Mouse (Mus musculus): Measurements from ENCODE around the gene Hist1h4d. TPM values are rescaled to one million over a fixed set of nuclear protein-coding genes. Genes with fewer than 3 reads are reported as not detected.
A peak's percentile ranks its signal among the peaks of the same experiment; 100 is the strongest.

Gene Hist1h4d
- polyA plus RNA-seq, 1 experiment: 2.8 TPM

GRCm38 (mm10) chr13:23603182-23603699 is 21.8 kb downstream of the Hist1h4d start:
- no peak overlapping the region for H3K4me3 ChIP-seq (ENCODE audit: insufficient read depth, poor library complexity, severe bottlenecking)
- no peaks in the 10 kb centered on the region for H3K36me3 ChIP-seq (ENCODE audit: control insufficient read depth, insufficient read depth)
- H3ac ChIP-seq (ENCODE audit: control insufficient read depth, insufficient read length, low read depth): no peak overlapping the region
- TF ChIP-seq FOSL1 (IDR thresholded peaks at IDR 0.05; ENCODE audit: insufficient read depth, low read length, poor library complexity, severe bottlenecking): no peak
- TF ChIP-seq MYOD1 (IDR thresholded peaks at IDR 0.05; ENCODE audit: control insufficient read depth, insufficient read length, low read depth): no peak
- no peak for TF ChIP-seq MAX (IDR thresholded peaks at IDR 0.05)
- no peak for TF ChIP-seq MYOG (IDR thresholded peaks at IDR 0.05; ENCODE audit: control insufficient read depth, extremely low read depth, insufficient read length)
- no peak for TF ChIP-seq USF1 (IDR thresholded peaks at IDR 0.05; ENCODE audit: low read depth)
- TF ChIP-seq CEBPB (IDR thresholded peaks at IDR 0.05; ENCODE audit: low read depth): no peak
- no peak for TF ChIP-seq CTCF (IDR thresholded peaks at IDR 0.05; ENCODE audit: control insufficient read depth, insufficient read depth, insufficient read length)
- no peaks in the 10 kb centered on the region for H3K79me3 ChIP-seq (ENCODE audit: low read depth)
- no peaks in the 10 kb centered on the region for H3K27me3 ChIP-seq (ENCODE audit: control insufficient read depth, insufficient read depth, insufficient read length)
- no peaks in the 10 kb centered on the region for H3K79me2 ChIP-seq (ENCODE audit: control insufficient read depth, insufficient read depth)

DNA sequence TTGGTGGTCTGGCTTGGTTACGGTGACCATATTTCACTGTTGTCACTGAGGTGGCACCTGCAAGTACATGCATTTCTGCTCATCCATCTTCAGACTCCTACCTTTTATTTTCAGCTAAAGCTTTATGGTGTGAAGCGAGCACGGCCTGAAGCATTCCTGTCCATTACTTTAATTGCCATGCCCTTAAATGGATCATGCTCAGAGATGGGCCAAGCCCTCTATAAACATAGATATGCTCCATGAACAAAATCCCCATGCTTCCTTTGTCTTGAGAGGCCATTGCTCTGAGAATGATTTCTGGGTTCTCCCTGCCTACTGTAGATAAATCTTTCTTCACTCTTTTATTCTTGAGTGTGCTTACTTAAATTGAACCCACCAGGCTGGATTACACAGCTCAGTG is 23.1 kb downstream of the Hist1h4d start:
- no peaks in the 10 kb centered on the region for H3K79me2 ChIP-seq (ENCODE audit: control insufficient read depth, insufficient read depth)
- H3K36me3 ChIP-seq (ENCODE audit: control insufficient read depth, insufficient read depth): no peaks in the 10 kb centered on the region
- H3K4me3 ChIP-seq (ENCODE audit: insufficient read depth, poor library complexity, severe bottlenecking): no peak overlapping the region
- no peak overlapping the region for H3ac ChIP-seq (ENCODE audit: control insufficient read depth, insufficient read length, low read depth)
- H3K27me3 ChIP-seq (ENCODE audit: control insufficient read depth, insufficient read depth, insufficient read length): no peaks in the 10 kb centered on the region
- H3K79me3 ChIP-seq (ENCODE audit: low read depth): no peaks in the 10 kb centered on the region
- no peak for TF ChIP-seq MAX (IDR thresholded peaks at IDR 0.05)
- TF ChIP-seq MYOG (IDR thresholded peaks at IDR 0.05; ENCODE audit: control insufficient read depth, extremely low read depth, insufficient read length): no peak
- TF ChIP-seq CEBPB (IDR thresholded peaks at IDR 0.05; ENCODE audit: low read depth): no peak

DNA sequence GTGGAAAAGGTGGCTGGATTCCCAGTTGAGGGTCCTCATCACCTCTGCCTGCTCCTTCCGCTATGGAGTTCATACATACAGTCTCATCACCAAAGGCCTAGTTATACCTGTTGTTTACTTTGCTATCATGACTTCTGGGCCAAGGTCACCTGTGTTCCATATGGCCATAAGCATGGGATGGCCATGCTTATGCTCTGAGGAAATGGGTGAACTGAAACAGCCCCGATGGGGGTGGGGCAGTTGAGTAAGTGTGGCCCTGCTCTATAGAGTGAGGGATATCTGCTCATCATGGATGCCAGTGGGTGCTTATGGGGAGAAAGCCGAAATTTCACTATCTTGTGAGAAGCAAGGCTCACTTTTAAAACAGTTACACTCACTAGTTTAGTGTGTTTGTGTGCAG is 23.7 kb downstream of the Hist1h4d start:
- TF ChIP-seq CTCF (IDR thresholded peaks at IDR 0.05; ENCODE audit: control insufficient read depth, insufficient read depth, insufficient read length) (no peak), MYOD1 (IDR thresholded peaks at IDR 0.05; ENCODE audit: control insufficient read depth, insufficient read length, low read depth) (no peak), MYOG (IDR thresholded peaks at IDR 0.05; ENCODE audit: control insufficient read depth, extremely low read depth, insufficient read length) (no peak), FOSL1 (IDR thresholded peaks at IDR 0.05; ENCODE audit: insufficient read depth, low read length, poor library complexity, severe bottlenecking) (no peak), USF1 (IDR thresholded peaks at IDR 0.05; ENCODE audit: low read depth) (no peak), MAX (IDR thresholded peaks at IDR 0.05) (no peak), CEBPB (IDR thresholded peaks at IDR 0.05; ENCODE audit: low read depth) (no peak)
- Histone ChIP-seq H3K79me2 (ENCODE audit: control insufficient read depth, insufficient read depth) (no peaks in the 10 kb centered on the region), H3ac (ENCODE audit: control insufficient read depth, insufficient read length, low read depth) (no peak overlapping the region), H3K79me3 (ENCODE audit: low read depth) (no peaks in the 10 kb centered on the region), H3K36me3 (ENCODE audit: control insufficient read depth, insufficient read depth) (no peaks in the 10 kb centered on the region), H3K27me3 (ENCODE audit: control insufficient read depth, insufficient read depth, insufficient read length) (no peaks in the 10 kb centered on the region), H3K4me3 (ENCODE audit: insufficient read depth, poor library complexity, severe bottlenecking) (no peak overlapping the region)

- no peak overlapping the region for H3K4me3 ChIP-seq (ENCODE audit: insufficient read depth, poor library complexity, severe bottlenecking)
- H3K79me3 ChIP-seq (ENCODE audit: low read depth): no peaks in the 10 kb centered on the region
- H3ac ChIP-seq (ENCODE audit: control insufficient read depth, insufficient read length, low read depth): no peak overlapping the region
- H3K79me2 ChIP-seq (ENCODE audit: control insufficient read depth, insufficient read depth): no peaks in the 10 kb centered on the region
- no peaks in the 10 kb centered on the region for H3K27me3 ChIP-seq (ENCODE audit: control insufficient read depth, insufficient read depth, insufficient read length)
- peak; percentile 31 for TF ChIP-seq FOSL1 (IDR thresholded peaks at IDR 0.05; ENCODE audit: insufficient read depth, low read length, poor library complexity, severe bottlenecking)
- no peak for TF ChIP-seq MYOD1 (IDR thresholded peaks at IDR 0.05; ENCODE audit: control insufficient read depth, insufficient read length, low read depth)
- H3K36me3 ChIP-seq (ENCODE audit: control insufficient read depth, insufficient read depth): no peaks in the 10 kb centered on the region
Measured at GRCm38 (mm10) chr13:23609209-23609608, 27.8 kb downstream of the Hist1h4d start.

DNA sequence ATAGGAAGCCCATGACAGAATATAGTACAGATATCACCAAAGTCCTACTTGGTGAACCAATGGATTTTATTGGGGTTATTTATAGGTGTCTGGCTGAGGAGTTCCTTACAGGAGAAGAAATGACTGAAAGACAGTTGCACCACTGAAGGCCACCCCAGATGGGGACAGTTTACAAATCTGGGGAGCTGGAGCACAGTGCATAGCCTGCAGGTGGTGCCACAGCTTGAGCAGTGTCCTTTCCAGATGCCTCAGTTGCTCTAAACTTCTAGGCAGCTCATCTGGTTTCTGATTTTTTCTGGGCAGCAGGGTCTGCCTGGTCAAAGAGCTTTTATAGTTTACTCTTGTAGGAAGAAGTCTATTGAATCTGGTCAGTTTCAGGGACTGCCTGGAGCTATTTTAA is 28.4 kb downstream of the Hist1h4d start:
- no peaks in the 10 kb centered on the region for H3K79me3 ChIP-seq (ENCODE audit: low read depth)
- no peak overlapping the region for H3ac ChIP-seq (ENCODE audit: control insufficient read depth, insufficient read length, low read depth)
- no peaks in the 10 kb centered on the region for H3K36me3 ChIP-seq (ENCODE audit: control insufficient read depth, insufficient read depth)
- no peaks in the 10 kb centered on the region for H3K27me3 ChIP-seq (ENCODE audit: control insufficient read depth, insufficient read depth, insufficient read length)
- no peak overlapping the region for H3K4me3 ChIP-seq (ENCODE audit: insufficient read depth, poor library complexity, severe bottlenecking)
- TF ChIP-seq FOSL1 (IDR thresholded peaks at IDR 0.05; ENCODE audit: insufficient read depth, low read length, poor library complexity, severe bottlenecking): no peak
- no peak for TF ChIP-seq USF1 (IDR thresholded peaks at IDR 0.05; ENCODE audit: low read depth)
- TF ChIP-seq MAX (IDR thresholded peaks at IDR 0.05): no peak
- TF ChIP-seq MYOD1 (IDR thresholded peaks at IDR 0.05; ENCODE audit: control insufficient read depth, insufficient read length, low read depth): no peak
- no peak for TF ChIP-seq CTCF (IDR thresholded peaks at IDR 0.05; ENCODE audit: control insufficient read depth, insufficient read depth, insufficient read length)
- no peak for TF ChIP-seq MYOG (IDR thresholded peaks at IDR 0.05; ENCODE audit: control insufficient read depth, extremely low read depth, insufficient read length)
- H3K79me2 ChIP-seq (ENCODE audit: control insufficient read depth, insufficient read depth): no peaks in the 10 kb centered on the region

- Histone ChIP-seq H3K4me3 (ENCODE audit: insufficient read depth, poor library complexity, severe bottlenecking) (no peak overlapping the region), H3K79me3 (ENCODE audit: low read depth) (no peaks in the 10 kb centered on the region), H3K79me2 (ENCODE audit: control insufficient read depth, insufficient read depth) (no peaks in the 10 kb centered on the region), H3ac (ENCODE audit: control insufficient read depth, insufficient read length, low read depth) (no peak overlapping the region), H3K36me3 (ENCODE audit: control insufficient read depth, insufficient read depth) (no peaks in the 10 kb centered on the region), H3K27me3 (ENCODE audit: control insufficient read depth, insufficient read depth, insufficient read length) (no peaks in the 10 kb centered on the region)
- TF ChIP-seq MAX (IDR thresholded peaks at IDR 0.05) (no peak), USF1 (IDR thresholded peaks at IDR 0.05; ENCODE audit: low read depth) (no peak), CEBPB (IDR thresholded peaks at IDR 0.05; ENCODE audit: low read depth) (no peak), MYOG (IDR thresholded peaks at IDR 0.05; ENCODE audit: control insufficient read depth, extremely low read depth, insufficient read length) (no peak), CTCF (IDR thresholded peaks at IDR 0.05; ENCODE audit: control insufficient read depth, insufficient read depth, insufficient read length) (no peak), MYOD1 (IDR thresholded peaks at IDR 0.05; ENCODE audit: control insufficient read depth, insufficient read length, low read depth) (no peak), FOSL1 (IDR thresholded peaks at IDR 0.05; ENCODE audit: insufficient read depth, low read length, poor library complexity, severe bottlenecking) (no peak)
Measured at GRCm38 (mm10) chr13:23610393-23610792, 29.0 kb downstream of the Hist1h4d start.

Data from C2C12 (cell line).